Mouse (Mus musculus) cerebellum, adult (tissue): ENCODE data around the gene Sorcs2.

Source experiments
- ATAC-seq: cut with Nextera tagmentation; 2 replicates; pipeline ENCODE4 v1.9.2; 2017; ENCODE audit warnings: mild to moderate bottlenecking, moderate library complexity, mixed read lengths; ENCODE audit not compliant: insufficient number of reproducible peaks, low FRiP score, low TSS enrichment

Gene Sorcs2

GRCm38 (mm10) chr5:36099662-36100061, 298.3 kb downstream of the Sorcs2 start:
- ATAC-seq, result no peak

- ATAC-seq, result no peak
These were observed 301.9 kb downstream of the Sorcs2 start for GRCm38 (mm10) chr5:36096046-36096445.

- ATAC-seq, result no peak
These were observed 307.9 kb downstream of the Sorcs2 start for GRCm38 (mm10) chr5:36090036-36090435.

GRCm38 (mm10) chr5:36089243-36089642, 308.7 kb downstream of the Sorcs2 start:
- no peak for ATAC-seq

- ATAC-seq, result no peak
These were observed 311.0 kb downstream of the Sorcs2 start for GRCm38 (mm10) chr5:36086931-36087330.

DNA sequence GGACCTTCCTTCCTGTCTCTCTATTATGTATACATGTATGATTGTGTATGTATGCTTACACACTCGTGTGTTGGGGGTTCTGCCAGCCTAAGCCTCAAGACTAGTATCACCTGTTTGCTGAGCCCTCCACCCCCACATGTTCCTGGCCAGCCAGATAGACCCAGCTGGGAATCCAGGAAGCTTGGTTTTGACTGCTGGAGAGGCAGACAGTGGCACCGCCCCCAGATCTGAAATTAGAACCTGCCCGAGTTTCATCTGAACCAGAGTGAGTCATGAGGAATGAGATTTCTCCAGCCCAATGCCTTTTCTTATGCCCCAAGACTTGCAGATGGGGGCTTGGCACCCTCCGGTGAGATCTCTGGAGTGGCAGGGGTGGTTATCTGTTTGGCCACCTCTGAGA, 312.3 kb downstream of the Sorcs2 start:
- ATAC-seq, result no peak

DNA sequence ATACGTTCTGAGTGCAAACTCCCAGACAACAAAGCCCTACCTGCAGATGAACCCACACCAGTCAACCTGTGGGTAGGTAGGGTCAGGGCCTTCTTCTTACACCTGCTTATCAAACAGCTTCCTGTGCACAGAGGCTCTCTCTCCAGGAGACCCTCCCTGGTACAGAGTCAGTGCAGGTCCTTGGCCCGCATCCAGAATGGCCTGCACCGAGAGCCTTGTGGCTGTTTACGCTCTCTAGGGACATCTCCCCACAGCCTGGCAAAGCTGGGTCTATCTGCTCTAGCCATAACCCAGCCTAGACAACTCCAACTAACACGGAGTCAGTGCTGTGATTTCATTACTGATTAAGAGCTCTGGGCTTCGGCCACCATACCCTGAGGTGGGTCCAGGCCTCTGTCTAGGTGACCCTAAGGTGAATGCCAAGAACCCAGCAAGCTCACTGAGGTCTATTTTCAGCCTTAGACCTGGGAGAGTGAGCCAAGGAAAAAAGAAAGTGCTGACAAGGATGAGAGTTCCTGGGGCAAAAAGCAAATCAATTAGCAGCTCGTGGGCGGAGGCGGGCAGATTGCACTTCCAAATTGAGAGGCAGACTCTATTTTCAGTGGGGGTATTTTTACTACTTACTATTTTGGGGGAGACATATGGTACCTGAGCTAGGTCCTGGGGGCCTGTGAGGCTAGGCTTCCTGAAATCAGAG, 313.9 kb downstream of the Sorcs2 start:
- no peak; the same call in 1 of the 2 replicates for ATAC-seq

DNA sequence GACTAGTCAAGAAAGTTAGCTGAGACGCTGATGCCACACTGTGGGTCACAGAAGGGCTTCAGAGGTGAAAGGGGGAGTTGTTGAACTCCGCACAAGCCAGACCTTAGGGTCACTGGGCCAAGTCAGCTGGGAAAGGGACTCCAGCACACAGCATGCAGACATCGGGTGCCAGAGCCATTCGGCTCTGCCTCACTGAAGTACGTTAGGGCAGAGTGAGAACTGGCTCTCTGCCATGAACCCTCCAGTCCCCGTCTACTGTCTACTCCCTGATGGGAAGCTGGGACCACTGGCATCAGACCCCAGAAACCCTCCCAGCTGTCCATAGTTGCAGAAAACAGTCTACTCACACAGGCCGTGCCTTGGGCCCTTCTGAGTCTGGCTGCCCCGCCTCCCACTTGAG, 316.9 kb downstream of the Sorcs2 start:
- no peak for ATAC-seq

GRCm38 (mm10) chr5:36075172-36076074, 322.5 kb downstream of the Sorcs2 start:
- no peak for ATAC-seq

DNA sequence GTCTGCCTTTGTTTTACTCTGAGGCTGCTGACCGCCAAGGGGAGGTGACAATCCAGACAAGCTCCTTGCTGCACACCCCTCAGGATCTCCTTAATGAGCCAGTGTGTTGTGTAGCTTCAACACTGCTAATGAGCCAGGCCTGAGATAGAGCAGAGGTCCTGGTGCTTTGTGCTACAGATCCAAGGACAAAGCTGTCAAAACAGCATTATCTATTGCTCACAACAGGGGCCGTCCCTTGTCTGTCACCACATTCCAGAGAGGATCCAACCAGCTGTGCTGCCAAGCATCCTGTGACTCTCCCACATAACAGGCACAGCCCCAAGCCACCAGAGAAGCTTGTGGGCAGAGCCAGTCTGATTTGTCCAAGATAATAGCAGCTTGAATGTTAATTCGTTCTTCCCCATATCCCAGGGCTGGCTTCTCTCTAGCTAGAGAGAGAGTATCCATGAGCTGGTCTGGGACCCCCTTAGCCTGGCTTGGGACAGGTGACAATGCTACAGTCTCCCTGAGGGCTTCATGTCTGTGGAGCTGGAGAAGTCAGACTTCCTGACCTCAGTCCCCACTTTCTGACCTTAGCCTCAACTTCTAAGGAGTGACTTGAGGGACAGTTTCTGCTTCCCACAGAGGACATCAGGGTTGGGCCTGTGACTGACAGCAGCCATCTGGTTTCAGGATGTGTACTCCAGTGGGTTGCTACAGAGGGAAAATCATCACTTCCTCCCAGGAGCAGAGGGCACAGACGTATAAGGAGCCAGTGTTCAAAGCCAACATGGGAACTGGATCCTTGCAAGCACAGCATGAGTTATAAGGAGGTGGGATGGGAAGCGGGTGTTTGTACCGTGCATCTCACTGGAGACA, 328.2 kb downstream of the Sorcs2 start:
- no peak for ATAC-seq

DNA sequence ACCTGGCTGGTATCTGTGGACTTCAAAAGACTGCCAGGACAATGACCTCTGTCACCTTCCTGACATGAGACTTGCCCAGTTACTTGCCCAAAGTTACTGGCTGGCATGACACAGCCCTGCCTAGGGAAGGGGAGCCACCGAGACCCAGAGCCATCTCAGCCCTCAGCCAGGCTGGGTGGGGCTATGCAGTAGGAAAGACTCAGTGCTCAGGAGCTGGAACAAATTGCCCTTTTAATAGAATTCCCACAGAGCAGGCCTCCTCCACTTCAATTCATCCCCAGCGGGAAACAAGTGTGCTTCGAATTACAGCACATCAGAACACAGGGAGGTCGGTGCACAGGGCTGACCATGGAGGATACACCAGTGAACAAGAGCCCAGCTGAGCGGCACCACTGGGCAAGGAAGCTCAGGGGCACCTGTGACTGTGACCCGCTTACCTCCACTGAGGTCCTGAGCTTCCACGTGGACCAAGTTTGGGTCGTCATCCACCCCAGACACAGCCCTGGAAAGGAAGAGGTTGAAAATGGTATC, 330.2 kb downstream of the Sorcs2 start:
- ATAC-seq, result no peak

DNA sequence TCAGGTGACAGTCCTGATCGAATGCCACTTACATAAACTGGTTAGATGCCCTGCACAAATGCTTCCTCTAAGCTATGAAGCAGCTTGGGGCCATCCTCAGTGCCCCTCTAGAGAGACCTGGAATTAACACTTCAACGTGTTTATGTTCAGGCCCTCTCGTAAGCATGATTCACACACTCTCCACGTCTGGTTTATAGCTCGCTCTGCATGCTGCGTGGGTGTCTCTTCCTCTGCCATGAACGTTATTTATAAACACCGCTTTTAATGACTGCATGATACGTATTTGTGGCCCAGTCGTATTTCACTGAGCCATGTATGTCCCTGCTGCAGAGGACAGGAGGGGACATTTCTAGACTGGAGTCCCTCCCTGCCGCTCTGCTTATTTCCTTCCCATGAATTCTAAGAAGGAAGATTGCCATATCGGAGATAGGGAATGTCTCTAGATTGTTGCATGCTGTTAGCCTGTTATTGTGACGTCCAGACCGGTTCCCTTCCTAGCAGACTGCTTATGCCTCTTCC, 340.1 kb downstream of the Sorcs2 start:
- ATAC-seq, result no peak

DNA sequence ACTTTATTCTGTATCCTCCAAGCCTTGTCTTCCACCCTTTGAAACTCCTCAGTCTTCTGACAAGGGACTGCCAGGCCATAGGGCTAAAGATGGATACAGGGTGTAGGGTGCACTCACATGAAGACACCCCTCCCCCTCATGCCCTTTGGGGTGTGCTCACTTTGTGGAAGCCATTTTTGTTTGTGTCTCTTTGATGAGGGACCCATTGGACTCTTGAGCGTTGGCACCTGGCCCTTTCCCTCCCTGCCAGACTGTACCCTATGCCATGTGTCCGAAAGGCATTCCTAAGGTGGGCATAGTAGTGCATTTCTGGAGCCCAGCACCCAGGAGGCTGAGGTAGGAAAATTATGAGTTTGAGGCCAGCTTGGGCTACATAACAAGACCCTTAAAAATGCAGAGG, 341.0 kb downstream of the Sorcs2 start:
- ATAC-seq, result no peak

- no peak for ATAC-seq
These were observed 342.1 kb downstream of the Sorcs2 start for GRCm38 (mm10) chr5:36055876-36056275.

DNA sequence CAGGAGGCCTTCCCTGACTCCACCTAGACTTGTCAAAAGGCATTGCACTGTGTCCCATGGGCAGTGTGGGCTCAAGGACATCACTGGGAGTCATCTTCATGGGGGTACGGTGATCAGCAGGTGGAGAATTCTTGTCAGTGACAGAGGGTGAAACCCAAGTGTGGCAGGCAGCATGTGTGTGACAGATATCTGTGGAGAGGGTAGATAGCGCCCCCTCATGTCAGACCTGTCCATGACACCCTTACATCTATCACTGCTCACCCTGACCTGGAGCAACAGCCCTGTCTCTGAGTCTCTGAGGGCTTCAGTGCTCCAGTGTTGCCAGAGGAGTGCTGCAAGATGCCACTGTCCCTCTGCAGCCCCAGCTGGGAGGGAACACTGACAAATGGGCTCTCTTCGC, 343.4 kb downstream of the Sorcs2 start:
- ATAC-seq, result no peak

DNA sequence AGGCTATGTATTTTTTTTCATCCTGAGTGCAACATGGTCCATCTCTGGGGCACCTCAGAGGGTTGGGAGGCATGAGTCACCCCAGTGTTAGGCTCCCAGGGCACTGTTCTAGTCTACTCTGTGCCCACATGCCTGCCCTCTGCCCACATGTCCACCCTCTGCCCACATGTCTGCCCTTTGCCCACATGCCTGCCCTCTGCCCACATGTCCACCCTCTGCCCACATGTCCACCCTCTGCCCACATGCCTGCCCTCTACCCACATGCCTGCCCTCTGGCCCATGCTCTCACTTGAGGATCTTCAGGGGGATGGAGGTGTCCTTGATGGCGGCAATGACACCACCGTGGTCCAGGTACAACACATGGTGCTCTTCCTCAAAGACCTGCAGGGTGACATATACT, 354.8 kb downstream of the Sorcs2 start:
- no peak for ATAC-seq

GRCm38 (mm10) chr5:36041756-36042155, 356.2 kb downstream of the Sorcs2 start:
- ATAC-seq, result no peak

GRCm38 (mm10) chr5:36041236-36041562, 356.7 kb downstream of the Sorcs2 start:
- ATAC-seq, result no peak

- ATAC-seq, result no peak
These were observed 357.3 kb downstream of the Sorcs2 start for GRCm38 (mm10) chr5:36040398-36041235.

GRCm38 (mm10) chr5:36039596-36039995, 358.3 kb downstream of the Sorcs2 start:
- ATAC-seq, result no peak
